Mouse (Mus musculus) thymus, postnatal 36 days (tissue): ENCODE data around the gene Ccdc93.

ENCODE experiments used
- DNase-seq, 2 experiments: peaks; one replicate each; pipeline ENCODE4 v3.0.0; 2022; ENCODE audit warnings: mixed read lengths in 2 of 2

Ccdc93 gene

DNA sequence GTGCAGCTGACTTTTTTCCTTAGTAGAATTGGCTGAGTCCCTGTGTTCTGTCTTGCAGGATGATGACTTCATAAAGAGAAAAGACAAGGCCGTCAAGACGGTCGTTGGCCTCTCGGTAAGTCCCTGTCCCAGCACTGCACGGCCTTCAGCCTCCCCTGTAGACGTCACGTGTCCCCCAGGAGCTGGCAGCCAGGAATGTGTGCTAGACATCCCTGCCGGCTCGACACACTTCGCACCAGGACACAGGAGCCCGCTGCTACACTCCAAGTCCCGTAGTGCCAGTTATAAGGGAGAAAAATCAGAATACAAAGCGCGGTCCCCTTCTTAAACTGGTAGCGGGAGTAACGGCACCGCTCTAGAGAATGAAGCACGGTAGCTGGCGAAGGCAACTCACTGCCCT is 17.3 kb downstream of the Ccdc93 start:
- no peak for DNase-seq

DNA sequence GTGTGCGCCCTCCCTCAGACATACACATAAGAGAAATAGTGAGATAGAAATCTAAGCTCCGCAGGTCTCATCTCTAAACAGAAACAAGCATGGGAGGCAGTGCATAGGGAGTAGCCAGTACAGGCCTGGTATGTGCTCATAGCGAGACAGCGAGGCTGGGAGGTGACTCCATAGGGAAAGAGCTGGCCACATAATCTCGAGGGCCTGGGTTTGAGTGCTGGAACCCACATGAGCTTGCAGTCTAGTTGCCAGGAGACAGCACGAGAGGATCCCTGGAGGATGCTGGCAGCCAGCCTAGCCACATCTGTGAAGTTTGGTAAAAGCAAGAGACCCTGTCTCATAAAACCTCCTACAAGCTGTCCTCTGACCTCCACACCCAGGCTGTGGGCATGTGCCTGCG is 20.2 kb downstream of the Ccdc93 start:
- no peak for DNase-seq

DNA sequence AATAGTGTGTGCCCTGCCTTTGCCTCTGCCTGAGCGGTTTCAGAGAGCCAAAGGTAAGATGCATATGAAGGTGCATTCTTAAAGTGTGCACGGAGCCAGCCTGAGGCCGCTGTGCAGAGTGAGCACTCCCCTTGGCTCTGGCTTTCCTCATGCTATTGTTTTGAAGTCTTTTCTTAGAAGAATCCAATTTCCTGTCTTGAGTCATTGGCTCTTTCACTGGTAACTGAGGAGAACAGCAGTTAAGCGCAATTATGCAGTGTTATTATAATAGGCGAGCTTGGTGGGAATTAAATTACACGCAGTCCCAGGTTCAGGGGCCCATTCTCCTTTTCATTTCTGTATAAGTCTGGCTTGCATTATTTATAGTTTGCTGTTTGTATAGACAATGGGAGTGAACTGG is 21.6 kb downstream of the Ccdc93 start:
- no peak for DNase-seq

DNA sequence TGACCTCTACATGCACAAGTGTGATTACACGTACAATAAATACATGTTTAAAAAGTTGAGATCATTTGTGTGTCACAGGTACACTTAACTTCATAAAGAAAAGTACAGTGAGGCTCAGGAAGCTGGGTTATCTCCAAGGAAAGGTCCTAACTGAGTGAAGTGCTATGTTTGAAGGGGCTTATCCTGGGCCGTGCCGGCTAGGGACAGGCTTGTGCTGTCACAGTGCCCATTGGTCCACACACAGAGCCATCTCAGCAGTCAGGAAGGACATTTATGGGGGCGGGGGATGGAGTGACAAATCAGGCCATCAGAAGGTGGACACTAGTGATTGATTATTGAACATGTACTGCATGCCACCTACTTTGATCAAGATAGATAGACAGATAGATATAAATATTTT is 22.2 kb downstream of the Ccdc93 start:
- no peak for DNase-seq

- no peak for DNase-seq
Observed at GRCm38 (mm10) chr1:121454951-121455350, 24.1 kb downstream of the Ccdc93 start.

- no peak for DNase-seq
Observed at GRCm38 (mm10) chr1:121460077-121460476, 29.2 kb downstream of the Ccdc93 start.

- no peak for DNase-seq
Observed at GRCm38 (mm10) chr1:121461895-121462294, 31.0 kb downstream of the Ccdc93 start.

- DNase-seq = no peak
Observed at GRCm38 (mm10) chr1:121462643-121463042, 31.8 kb downstream of the Ccdc93 start.

DNA sequence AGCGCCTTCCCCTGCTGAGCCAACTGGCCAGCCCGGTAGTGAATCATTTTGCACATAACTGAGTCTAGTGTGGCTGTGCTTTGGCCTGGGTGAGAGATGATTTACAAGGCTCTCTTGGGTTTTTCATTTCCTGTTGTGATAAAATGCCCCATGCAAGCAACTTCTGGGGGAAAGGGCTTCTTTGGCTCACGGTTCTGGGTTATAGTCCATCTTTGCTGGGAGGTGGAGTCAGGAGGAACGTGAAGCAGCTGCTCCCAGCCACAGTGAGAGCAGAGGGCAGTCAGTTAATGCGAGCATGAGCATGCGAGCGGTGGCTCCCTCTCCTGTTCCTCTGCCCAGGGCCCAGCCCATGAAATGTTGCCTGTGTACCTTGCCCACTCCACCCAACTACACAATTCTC is 33.0 kb downstream of the Ccdc93 start:
- no peak for DNase-seq

DNA sequence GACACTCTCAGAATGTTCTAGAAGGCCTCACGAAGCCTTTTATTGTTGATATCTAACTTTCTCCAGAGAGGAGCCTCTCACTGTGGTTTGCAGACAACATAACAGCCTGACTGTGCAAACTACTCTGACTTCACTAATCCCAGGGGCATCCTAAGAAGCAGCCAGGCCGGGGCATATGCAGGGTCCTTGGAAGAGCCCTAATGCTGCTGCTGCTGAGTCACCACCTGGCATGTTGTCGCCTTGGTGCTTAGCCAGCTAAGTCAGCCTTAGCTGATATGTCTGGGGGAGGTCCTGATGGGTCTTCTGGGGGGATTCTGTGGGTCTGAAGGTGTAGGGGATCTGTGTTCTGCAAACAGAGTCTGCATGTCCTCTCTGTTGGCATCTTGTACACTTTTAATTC is 35.4 kb downstream of the Ccdc93 start:
- no peak for DNase-seq

DNA sequence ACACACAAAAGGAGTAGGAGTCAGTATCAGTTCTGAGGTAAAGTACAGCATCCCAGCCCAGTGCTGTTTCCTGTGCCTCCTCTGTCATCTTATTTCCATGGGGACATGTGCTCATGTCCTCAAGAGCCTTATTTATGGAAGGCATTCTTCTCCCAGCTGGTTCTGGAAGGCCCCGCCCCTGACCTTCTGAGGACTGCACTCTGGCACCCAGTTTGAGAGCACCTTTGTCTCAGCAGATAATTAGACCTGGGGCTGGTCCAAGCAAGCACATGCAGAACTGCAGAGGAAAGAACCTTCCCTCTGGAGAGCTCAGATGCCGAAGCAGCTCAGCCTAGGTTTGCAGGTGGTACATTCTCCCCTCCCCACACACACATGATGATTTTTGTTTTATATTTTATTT is 37.4 kb downstream of the Ccdc93 start:
- DNase-seq = no peak

GRCm38 (mm10) chr1:121471503-121471902 is 40.7 kb downstream of the Ccdc93 start:
- DNase-seq = no peak

DNA sequence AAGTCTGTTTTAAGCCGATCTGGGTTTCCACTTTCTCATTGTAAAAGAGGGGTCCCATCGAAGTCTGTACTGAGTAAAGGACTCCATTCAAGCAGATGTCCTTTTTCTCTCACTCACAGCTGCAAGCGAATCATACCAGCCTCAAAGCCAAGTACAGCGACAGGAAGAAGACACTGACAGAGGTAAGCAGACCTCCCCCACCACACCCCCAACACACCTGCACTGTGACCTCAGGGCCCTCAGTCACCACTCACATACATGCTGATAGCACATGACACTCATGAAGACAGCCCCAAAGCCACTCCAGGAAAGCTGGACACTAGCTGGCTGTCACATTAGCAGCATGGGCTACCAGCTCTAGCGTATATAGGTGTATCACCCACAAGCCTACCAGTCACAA is 46.9 kb downstream of the Ccdc93 start:
- peak; percentile 74 to 86 for DNase-seq

DNA sequence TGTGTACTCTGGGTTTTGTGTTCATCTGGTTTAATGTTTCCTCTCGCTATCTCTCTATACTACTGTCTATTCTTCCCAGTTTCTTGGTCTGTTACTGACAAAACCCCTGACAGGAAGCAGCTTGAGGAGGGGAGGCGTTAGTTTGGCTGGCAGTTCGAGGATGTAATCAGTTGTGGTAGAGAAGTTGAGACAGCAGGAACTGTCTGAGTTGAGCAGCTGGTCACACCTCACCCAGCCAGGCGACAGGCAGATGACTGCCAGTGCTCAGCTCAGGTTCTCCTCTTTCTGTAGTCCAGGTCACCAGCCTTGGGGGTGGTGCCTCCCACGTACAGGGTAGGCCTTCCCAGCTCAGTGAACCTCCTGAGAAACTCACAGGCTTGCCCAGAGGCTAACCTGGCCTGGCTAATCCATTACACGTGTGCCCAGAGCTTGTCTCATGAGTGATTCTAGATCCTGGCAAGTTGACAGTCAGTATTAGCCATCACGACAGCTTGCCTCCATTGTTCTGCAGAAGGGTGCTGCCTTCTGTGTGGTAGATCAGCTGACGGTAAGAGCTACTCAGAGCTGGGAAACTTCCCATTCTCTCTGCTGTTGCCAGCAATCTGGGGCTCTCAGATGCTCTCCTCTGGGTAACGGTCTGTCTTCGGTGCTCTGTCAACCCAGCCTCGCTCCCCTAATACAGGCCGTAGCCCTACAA is 47.6 kb downstream of the Ccdc93 start:
- peak; percentile 64 to 80 for DNase-seq

- DNase-seq = no peak
Observed at GRCm38 (mm10) chr1:121479403-121479802, 48.6 kb downstream of the Ccdc93 start.

- DNase-seq = no peak
Observed at GRCm38 (mm10) chr1:121483091-121483490, 52.2 kb downstream of the Ccdc93 start.

DNA sequence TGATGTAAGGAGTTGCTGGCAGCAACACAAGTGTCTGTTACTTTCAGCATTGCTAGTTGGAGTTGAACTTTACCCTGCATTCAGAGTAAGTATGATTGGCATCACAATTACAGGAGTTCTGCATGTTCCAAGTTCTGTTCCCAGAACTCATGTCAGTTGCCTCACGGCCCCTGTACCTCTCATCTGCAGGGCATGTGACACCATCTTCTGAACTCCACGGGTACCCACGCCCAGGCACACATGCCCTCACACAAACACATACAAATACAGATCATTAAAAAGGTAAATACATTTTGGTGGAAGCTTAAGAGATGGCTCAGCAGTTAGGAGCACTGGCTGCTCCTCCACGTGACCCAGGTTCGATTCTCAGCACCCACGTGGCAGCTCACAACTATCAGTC is 56.0 kb downstream of the Ccdc93 start:
- DNase-seq = no peak

DNA sequence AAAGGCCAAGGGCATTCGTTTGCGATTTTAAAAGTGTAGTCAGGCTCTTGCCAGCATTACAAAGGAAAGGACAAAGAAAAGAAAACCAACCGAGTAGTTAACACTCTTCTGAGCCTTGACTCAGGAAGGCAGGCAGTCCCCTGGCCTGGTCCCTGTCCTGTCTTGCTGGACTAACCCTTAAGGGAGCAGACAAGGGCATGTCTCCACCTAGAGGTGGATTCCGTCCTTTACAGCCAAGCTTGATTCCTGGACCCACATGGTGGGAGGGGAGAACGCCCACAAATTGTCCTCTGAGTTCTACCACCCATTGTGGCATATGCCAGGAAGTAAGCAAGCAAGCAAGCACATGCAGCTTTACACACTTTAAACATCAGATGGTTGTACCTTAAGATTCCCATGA is 59.4 kb downstream of the Ccdc93 start:
- DNase-seq = peak; percentile 54 to 58

DNA sequence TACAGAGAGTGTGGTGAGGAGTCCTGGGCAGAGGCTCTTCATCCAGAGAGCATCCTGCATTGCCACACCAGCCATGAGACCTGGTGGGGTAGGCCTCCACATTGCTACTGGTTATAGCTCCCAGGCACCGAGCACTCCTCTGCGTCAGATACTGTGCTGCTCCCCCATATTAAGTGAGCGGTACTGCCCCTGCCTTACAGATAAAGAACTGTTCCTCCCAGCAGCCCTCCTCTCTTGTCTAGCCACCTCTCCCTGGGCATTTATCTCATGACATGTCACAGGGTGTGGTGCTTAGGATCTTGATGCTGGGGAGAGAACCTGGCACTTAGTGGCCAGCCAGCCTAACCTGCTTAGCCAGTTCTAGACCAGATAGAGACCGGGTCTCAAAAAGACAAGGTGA is 66.2 kb downstream of the Ccdc93 start:
- no peak for DNase-seq

DNA sequence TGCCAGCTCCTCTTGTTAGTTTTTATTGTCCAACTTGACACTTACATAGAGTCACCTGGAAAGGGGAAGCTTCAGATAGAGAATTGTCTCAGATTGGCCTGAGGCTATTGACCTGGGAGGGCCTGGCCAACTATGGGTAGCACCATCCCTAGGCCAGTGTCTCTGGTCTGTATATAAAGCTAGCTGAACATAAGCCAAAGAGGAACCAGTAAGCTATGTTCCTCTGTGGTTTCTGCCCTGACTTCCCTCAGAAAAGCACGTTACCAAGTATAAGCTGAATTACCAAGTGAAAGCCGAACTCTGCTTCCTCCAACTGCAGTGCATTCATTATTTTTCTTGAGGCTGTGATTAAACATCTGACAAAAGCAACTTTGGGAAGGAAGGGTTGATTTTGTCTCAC is 77.9 kb downstream of the Ccdc93 start:
- DNase-seq = no peak

GRCm38 (mm10) chr1:121510420-121511140 is 79.7 kb downstream of the Ccdc93 start:
- DNase-seq = no peak

GRCm38 (mm10) chr1:121511186-121511585 is 80.3 kb downstream of the Ccdc93 start:
- no peak for DNase-seq

GRCm38 (mm10) chr1:121511966-121512365 is 81.1 kb downstream of the Ccdc93 start:
- no peak for DNase-seq

DNA sequence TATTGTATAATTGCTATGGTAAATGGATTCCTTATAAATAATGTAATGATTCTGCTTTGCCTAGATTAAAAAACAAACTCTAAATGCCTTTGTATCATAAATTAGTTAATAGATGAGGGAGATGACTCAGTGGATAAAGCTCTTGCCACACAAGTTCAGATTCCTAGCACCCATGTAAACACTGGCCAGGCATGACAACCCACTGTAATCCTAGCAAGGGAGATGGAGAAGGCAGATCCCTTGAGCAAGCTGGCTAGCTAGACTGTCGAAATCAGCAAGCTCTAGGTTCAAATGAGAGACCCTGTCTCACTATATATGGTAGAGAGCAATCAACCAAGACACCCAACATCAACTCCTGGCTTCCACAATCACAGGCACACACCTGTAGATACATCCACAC is 87.8 kb downstream of the Ccdc93 start:
- no peak for DNase-seq

DNA sequence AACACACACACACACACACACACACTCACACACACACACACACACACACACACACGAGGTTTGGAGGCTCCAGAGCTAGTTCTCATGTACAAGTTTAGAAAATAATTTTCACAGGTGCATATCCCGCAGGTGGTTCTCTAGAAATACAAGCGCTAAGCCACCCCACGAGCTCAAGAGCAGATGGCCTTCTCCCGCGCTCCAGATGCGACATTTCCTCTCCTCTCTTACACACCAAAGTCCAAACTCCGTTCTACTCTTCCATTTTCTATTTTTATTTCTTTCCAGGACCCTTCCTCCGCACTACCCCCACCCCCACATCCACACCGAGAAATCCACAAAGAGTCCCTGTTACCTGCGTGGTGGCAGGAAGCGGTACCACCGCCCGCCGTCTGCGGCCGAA is 96.2 kb downstream of the Ccdc93 start:
- DNase-seq = no peak
